Mouse (Mus musculus): ENCODE results near the gene Nrip1.

Nrip1 gene

GRCm38 (mm10) chr16:76373671-76374091 lies at the start of gene Nrip1:
TSS of gene Nrip1 (minus strand) at chr16:76373827.
- DNase-seq = peak; percentile 98

GRCm38 (mm10) chr16:76422531-76422930 lies 48.9 kb upstream of the Nrip1 start:
- DNase-seq = no peak

GRCm38 (mm10) chr16:76419849-76420248 lies 46.2 kb upstream of the Nrip1 start:
- no peak for DNase-seq

- no peak for DNase-seq
Measured at GRCm38 (mm10) chr16:76416477-76416876, 42.9 kb upstream of the Nrip1 start.

GRCm38 (mm10) chr16:76416060-76416438 lies 42.4 kb upstream of the Nrip1 start:
- no peak for DNase-seq

- DNase-seq = no peak
Measured at GRCm38 (mm10) chr16:76415407-76416059, 41.9 kb upstream of the Nrip1 start.

GRCm38 (mm10) chr16:76414528-76414927 lies 40.9 kb upstream of the Nrip1 start:
- no peak for DNase-seq

GRCm38 (mm10) chr16:76413581-76413980 lies 40.0 kb upstream of the Nrip1 start:
- no peak for DNase-seq

GRCm38 (mm10) chr16:76409355-76409722 lies 35.7 kb upstream of the Nrip1 start:
- DNase-seq = no peak

- no peak for DNase-seq
Measured at GRCm38 (mm10) chr16:76408696-76409354, 35.2 kb upstream of the Nrip1 start.

GRCm38 (mm10) chr16:76408241-76408640 lies 34.6 kb upstream of the Nrip1 start:
- peak; percentile 93 for DNase-seq

- peak; percentile 48 for DNase-seq
Measured at GRCm38 (mm10) chr16:76407321-76407920, 33.8 kb upstream of the Nrip1 start.

GRCm38 (mm10) chr16:76406897-76407296 lies 33.3 kb upstream of the Nrip1 start:
- DNase-seq = peak; percentile 90

- DNase-seq = no peak
Measured at GRCm38 (mm10) chr16:76406319-76406718, 32.7 kb upstream of the Nrip1 start.

- peak; percentile 55 for DNase-seq
Measured at GRCm38 (mm10) chr16:76403305-76403704, 29.7 kb upstream of the Nrip1 start.

- DNase-seq = no peak
Measured at GRCm38 (mm10) chr16:76396512-76396911, 22.9 kb upstream of the Nrip1 start.

GRCm38 (mm10) chr16:76393267-76393666 lies 19.6 kb upstream of the Nrip1 start:
- DNase-seq = no peak

GRCm38 (mm10) chr16:76386496-76386895 lies 12.9 kb upstream of the Nrip1 start:
- DNase-seq = no peak

- DNase-seq = no peak
Measured at GRCm38 (mm10) chr16:76386071-76386470, 12.4 kb upstream of the Nrip1 start.

- DNase-seq = no peak
Measured at GRCm38 (mm10) chr16:76377211-76377610, 3.6 kb upstream of the Nrip1 start.

GRCm38 (mm10) chr16:76376661-76377060 lies 3.0 kb upstream of the Nrip1 start:
- no peak for DNase-seq

GRCm38 (mm10) chr16:76372941-76373561 lies 576 bp downstream of the Nrip1 start:
- DNase-seq = peak; percentile 99

GRCm38 (mm10) chr16:76372045-76372940 lies 1.3 kb downstream of the Nrip1 start:
- DNase-seq = peak; percentile 97

Measured in heart, adult 11 months (tissue).